Mouse (Mus musculus) fat pad, adult 2 months (tissue): Measurements from ENCODE around the gene Gm49342.
"Not testable (repeated sequence)": the region's sequence is repeated elsewhere in the genome, so short reads cannot be mapped to it uniquely, and the experiment has no call there.

ENCODE experiments used
- DNase-seq: peaks from one replicate; pipeline ENCODE4 v3.0.0-alpha.2; 2011; ENCODE audit warnings: low read depth, low spot score; ENCODE audit errors: extremely low read depth

The Gm49342 gene

GRCm38 (mm10) chr14:50978451-50978850 lies 34.1 kb downstream of the Gm49342 start:
- not testable (repeated sequence) for DNase-seq

GRCm38 (mm10) chr14:50979631-50980030 lies 35.3 kb downstream of the Gm49342 start:
- no peak for DNase-seq

DNA sequence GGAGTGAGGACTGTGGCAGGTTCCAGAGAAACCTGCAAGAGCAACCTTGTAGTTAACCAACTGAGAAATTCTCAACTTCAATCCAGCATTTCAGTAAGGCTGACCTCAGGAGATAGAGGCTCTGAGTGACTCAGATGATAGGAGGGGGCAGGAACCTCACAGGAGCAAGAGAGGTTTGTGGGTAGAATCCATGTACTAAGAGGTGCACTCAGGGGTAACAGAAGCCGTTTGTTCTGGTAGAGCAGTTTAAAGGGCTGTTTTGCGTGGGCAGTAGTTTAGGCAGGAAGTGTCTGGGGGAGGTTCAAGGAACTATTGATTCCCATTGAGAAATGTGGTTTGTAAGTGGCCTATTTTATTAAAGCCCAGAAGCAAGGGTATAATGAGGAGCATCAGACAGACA lies 36.9 kb downstream of the Gm49342 start:
- no peak for DNase-seq

DNA sequence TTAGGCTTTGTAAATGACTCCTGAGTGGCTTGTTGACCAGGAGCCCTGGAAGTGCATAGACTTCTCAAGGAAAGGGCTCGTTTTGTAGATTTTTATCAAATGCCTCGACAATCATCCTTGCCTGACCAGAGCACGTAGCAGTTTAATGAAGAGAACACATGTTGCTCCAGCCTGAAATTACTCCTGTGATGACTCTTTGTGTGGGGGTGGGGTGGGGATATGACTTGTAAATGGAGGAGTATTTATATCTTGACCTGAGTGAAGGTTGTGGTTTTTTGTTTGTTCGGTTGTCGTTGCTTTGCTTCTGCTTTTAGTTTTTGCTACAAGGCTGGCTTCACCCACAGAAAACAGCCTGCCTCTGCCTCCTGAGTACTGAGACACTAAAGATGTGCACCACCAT lies 37.5 kb downstream of the Gm49342 start:
- no peak for DNase-seq

- DNase-seq: no peak
Observed at GRCm38 (mm10) chr14:50987668-50988067, 43.4 kb downstream of the Gm49342 start.

GRCm38 (mm10) chr14:50991037-50991436 lies 46.7 kb downstream of the Gm49342 start:
- no peak for DNase-seq

DNA sequence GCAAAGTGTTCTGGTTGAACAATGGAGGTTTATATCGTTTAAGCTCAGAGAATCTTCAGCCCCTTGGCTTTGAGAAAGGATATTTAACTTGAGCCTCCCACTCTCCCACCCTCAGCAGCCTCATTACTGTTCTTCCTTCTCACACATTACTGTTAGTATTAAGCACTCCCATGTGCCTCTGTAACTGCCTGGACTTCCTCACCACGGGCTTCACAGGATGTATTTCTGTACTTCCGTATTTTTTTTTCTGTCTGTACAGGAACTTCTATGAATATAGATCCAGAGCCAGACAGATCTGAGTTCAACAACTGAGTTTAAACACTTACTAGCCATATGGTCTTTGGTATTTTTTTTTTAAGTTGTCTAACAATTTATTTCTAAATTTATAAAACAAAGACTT lies 52.8 kb downstream of the Gm49342 start:
- no peak for DNase-seq

GRCm38 (mm10) chr14:50997999-50998666 lies 53.8 kb downstream of the Gm49342 start:
- no peak for DNase-seq

DNA sequence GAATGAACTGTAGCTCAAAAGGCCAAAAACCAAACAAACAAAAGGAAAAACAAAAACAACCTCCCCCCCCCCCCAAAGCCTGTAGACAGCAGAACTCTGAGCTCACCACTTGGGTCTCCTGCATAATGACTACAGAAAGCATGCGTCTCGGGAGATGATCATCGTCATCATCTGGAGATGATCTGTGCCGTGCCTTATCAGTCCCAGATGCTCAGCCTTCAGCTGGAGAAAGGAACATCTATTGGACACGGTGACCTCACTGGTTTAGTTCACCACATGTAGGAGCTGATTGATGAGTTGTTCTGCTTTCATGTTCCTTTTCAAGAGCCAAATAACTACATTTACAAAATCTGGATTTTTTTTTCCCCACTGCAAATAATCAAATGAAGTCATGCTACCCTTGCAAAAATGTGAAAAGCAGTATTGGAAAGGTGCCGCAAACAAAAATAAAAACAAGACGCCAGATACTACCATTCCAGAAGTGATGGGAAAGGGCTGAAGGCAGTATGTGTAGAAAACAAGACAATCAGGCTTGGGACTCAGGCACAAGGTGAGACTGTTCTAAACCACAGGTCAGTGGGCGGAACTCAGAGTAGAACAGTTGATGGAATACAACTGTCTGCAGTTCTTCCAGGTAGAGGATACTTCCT lies 63.0 kb downstream of the Gm49342 start, which contains the start of gene Rnase10:
TSS of gene Rnase10 (plus strand) at position 600 of the 650 bp plus-strand sequence.
- no peak for DNase-seq

GRCm38 (mm10) chr14:51007914-51008713 lies 63.8 kb downstream of the Gm49342 start:
- DNase-seq: peak; percentile 96

DNA sequence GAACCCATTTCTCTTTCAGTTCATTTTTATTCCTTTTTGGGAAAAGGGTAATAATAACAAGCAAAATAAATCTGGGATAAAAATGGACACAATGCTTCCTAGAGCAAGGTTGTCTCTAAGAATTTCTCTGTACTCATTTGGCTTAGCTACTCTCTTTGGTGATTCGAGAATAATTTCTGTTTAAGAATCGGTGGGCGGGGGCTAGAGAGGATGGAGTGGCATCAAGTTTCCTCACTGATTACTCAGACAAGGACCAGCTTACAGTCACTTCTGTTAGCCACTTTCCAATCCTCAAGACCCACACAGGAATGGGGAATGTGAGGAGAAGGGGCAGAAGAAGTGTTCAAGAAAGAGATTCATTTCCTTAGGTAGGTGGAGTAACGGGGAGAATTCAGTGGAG lies 64.5 kb downstream of the Gm49342 start:
- no peak for DNase-seq

GRCm38 (mm10) chr14:51009572-51009971 lies 65.3 kb downstream of the Gm49342 start:
- DNase-seq: no peak
